Mouse (Mus musculus): ENCODE results near the gene Apol10b. TPM values are rescaled to one million over a fixed set of nuclear protein-coding genes. Genes with fewer than 3 reads are reported as not detected.

Apol10b gene
- 0.06 TPM in 1 of 2 replicates, not detected in the other for polyA plus RNA-seq (2012; rRNA removed)

DNA sequence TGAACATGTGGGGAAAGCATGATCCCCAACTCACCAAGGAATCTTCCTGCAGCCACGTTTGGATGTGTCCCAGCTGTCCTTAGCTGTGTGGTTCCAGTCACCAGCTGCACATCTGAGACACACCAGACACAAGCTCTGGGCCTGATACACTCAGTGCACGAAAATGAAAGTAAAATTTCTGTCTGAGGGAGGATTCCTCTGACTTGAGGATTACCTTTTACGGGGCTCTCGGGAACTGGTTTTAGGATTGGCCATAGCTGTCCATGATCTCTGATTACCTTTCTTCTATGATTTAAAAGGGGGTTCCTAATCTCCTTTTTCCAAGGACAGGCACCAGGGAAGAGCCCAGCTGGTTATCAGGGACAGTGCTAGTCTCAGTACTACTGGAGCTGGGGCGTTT lies at the start of gene Apol10b:
Gene Apol10b, minus strand, starts transcription at position 165 of the 400 bp plus-strand sequence.

DNA sequence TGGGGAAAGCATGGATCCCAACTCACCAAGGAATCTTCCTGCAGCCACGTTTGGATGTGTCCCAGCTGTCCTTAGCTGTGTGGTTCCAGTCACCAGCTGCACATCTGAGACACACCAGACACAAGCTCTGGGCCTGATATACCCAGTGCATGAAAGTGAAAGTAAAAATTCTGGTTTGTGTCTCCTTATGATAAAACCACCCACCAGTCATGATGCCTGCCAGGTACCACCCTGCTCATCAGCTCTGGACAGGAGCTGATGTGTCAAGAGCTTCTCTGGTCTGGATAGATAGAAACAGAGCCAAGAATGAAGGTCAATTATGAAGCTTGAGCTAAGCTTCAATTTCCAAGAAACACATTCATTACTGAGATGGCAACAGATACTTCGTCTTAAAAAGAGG lies 47.3 kb upstream of the Apol10b start, which contains the start of gene Apol11b:
Gene Apol11b, minus strand, starts transcription at position 111 of the 400 bp plus-strand sequence.

DNA sequence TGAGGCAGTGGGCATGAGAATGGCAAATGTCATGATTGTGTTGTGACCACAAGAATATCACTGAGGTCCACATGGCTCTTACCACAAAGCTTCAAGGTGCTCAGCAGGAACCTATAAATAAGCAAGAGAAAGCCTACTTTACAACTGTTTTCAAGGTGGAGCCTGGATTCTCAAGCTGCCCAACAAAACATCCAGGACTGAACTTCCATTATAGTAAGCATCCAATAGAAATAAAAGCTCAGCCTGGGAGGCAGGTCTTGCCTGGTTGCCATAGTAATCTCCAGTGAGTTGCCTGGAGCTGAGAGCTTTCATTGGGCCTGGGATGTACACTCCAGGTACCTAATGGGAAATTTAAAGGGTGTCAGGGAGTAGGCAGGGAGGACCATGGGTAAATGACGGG lies 3.0 kb upstream of the Apol10b start, which contains the start of gene Gm36245:
Gene Gm36245, plus strand, starts transcription at position 301 of the 400 bp plus-strand sequence.

DNA sequence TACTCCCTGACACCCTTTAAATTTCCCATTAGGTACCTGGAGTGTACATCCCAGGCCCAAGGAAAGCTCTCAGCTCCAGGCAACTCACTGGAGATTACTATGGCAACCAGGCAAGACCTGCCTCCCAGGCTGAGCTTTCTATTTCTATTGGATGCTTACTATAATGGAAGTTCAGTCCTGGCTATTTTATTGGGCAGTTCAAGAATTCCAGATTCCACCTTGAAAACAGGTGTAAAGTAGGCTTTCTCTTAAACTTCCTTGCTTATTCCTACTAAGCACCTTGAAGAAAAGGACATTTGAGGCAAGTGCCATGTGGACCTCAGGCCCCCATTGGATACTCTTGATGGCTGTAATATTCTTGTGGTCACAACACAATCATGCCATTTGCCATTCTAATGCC lies 34.1 kb downstream of the Apol10b start, which contains the start of gene 1700025B11Rik:
Gene 1700025B11Rik, minus strand, starts transcription at position 101 of the 400 bp plus-strand sequence.

Other genes starting within 250 kb of the Apol10b start
- gene Apol7a, start 197.0 kb downstream of the Apol10b start, polyA plus RNA-seq (2012; rRNA removed), result 6.1 and 6.2 TPM in 2 replicates
- gene Apol9a, start 185.0 kb downstream of the Apol10b start, polyA plus RNA-seq (2012; rRNA removed), result 4.2 and 6.8 TPM in 2 replicates
- not detected in 2 replicates for gene Apol7b, start 148.6 kb downstream of the Apol10b start, polyA plus RNA-seq (2012; rRNA removed)
- not detected in 2 replicates for gene Apol10a, start 119.1 kb downstream of the Apol10b start, polyA plus RNA-seq (2012; rRNA removed)
- gene Apol11a, start 87.9 kb downstream of the Apol10b start, polyA plus RNA-seq (2012; rRNA removed), result not detected in 2 replicates
- 0.67 and 0.87 TPM in 2 replicates for gene Apol7c, start 62.8 kb downstream of the Apol10b start, polyA plus RNA-seq (2012; rRNA removed)
- not detected in 2 replicates for gene 1700025B11Rik, start 34.2 kb downstream of the Apol10b start, polyA plus RNA-seq (2012; rRNA removed)
- not detected in 2 replicates for gene Gm36245, start 3.1 kb upstream of the Apol10b start, polyA plus RNA-seq (2012; rRNA removed)
- not detected in 2 replicates for gene Apol11b, start 47.2 kb upstream of the Apol10b start, polyA plus RNA-seq (2012; rRNA removed)
- not detected in 2 replicates for gene Apol7e, start 102.7 kb upstream of the Apol10b start, polyA plus RNA-seq (2012; rRNA removed)
- gene Apol9b, start 132.9 kb upstream of the Apol10b start, polyA plus RNA-seq (2012; rRNA removed), result 0.80 and 1.3 TPM in 2 replicates
- not detected in 2 replicates for gene Apol8, start 160.9 kb upstream of the Apol10b start, polyA plus RNA-seq (2012; rRNA removed)
- 23.9 and 30.1 TPM in 2 replicates for gene Myh9, start 246.1 kb upstream of the Apol10b start, polyA plus RNA-seq (2012; rRNA removed)